Mouse (Mus musculus) megakaryocyte, embryonic 14.5 days (primary cell): Measurements from ENCODE around the gene Mycn.

Experiments used
- FLI1 ChIP-seq: IDR thresholded peaks from 2 replicates; pipeline ENCODE4 v1.6.1; 2012; ENCODE audit warnings: low read length, inconsistent platforms, mixed read lengths
- GATA1 ChIP-seq: IDR thresholded peaks from 3 replicates; pipeline ENCODE4 v1.6.1; 2012; ENCODE audit warnings: mixed read lengths, low read length, inconsistent platforms, borderline replicate concordance

GRCm38 (mm10) chr12:12904086-12904485 is 37.6 kb downstream of the Mycn start:
- TF ChIP-seq GATA1 (no peak), FLI1 (no peak)
